Mouse (Mus musculus): ENCODE data around the gene Clybl. TPM values are rescaled to one million over a fixed set of nuclear protein-coding genes. Genes with fewer than 3 reads are reported as not detected.
A peak's percentile ranks its signal among the peaks of the same experiment; 100 is the strongest.

The Clybl gene
- polyA plus RNA-seq, 1 experiment from 2014 or later = 27.1 TPM

DNA sequence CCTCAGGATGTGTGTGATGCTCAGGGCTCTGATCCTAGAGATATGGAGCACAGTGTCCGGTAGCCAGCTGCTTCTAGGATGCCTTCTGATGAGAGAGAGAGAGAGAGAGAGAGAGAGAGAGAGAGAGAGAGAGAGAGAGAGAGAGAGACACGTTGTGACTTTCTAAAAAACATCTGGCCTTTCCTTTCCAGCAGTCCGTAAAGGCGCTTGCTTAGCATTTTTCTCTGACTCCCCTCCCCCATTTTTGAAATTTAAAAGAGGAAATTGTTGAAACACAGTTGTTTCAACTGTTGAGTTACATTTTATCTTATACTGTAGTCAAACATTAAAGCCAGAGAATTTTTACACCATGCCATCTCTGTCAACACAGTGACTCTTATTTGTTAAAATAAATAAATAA, 114.9 kb downstream of the Clybl start:
- 20% methylated on average over 4 of the region's 4 CpGs for WGBS
- ATAC-seq (ENCODE audit: low read depth) (no peak), DNase-seq (ENCODE audit: low spot score) (no peak)
- Histone ChIP-seq H3K4me1 (ENCODE audit: control insufficient read depth, insufficient read depth, low read length) (peaks cover 5% of the 10 kb centered on the region; the same call in 1 of the 2 replicates), H3K9ac (ENCODE audit: low read depth, low read length) (no peak overlapping the region), H3K9me3 (ENCODE audit: control insufficient read depth, low read length) (no peaks in the 10 kb centered on the region), H3K4me3 (ENCODE audit: low read depth, low read length) (no peak overlapping the region), H3K4me2 (ENCODE audit: low read depth, low read length) (no peak overlapping the region), H3K27ac (replicated peaks; ENCODE audit: low read depth, low read length) (no peak overlapping the region), H3K36me3 (ENCODE audit: control insufficient read depth, insufficient read depth, low read length) (no peaks in the 10 kb centered on the region), H3K27me3 (replicated peaks; ENCODE audit: control insufficient read depth, insufficient read depth, low read length) (no peaks in the 10 kb centered on the region)

DNA sequence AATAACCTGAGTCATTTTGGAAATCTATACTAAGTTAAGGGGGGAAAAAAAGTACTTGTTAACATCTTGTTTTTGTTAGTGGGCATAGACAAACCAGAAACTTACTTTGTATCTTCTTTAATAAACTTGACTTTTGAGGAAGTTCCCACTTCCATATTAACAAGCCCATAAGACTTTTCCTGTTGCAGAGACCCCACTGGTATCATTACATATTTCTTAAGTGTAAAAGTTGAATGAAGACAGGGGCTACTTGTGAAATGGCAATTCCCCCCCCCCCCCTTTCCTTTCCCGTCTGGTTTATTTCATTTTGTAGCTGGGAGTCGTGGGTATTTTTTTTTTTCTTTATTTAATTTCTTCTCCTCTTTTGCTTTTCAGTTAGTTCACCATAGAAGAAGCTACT, 115.4 kb downstream of the Clybl start:
- Histone ChIP-seq H3K9me3 (ENCODE audit: control insufficient read depth, low read length) (no peaks in the 10 kb centered on the region), H3K4me2 (ENCODE audit: low read depth, low read length) (no peak overlapping the region), H3K27me3 (replicated peaks; ENCODE audit: control insufficient read depth, insufficient read depth, low read length) (no peaks in the 10 kb centered on the region), H3K36me3 (ENCODE audit: control insufficient read depth, insufficient read depth, low read length) (no peaks in the 10 kb centered on the region), H3K4me1 (ENCODE audit: control insufficient read depth, insufficient read depth, low read length) (peaks cover 5% of the 10 kb centered on the region; the same call in 1 of the 2 replicates), H3K27ac (replicated peaks; ENCODE audit: low read depth, low read length) (no peak overlapping the region), H3K9ac (ENCODE audit: low read depth, low read length) (no peak overlapping the region), H3K4me3 (ENCODE audit: low read depth, low read length) (no peak overlapping the region)
- WGBS = 25% methylated on average over 2 of the region's 2 CpGs
- DNase-seq (ENCODE audit: low spot score) (no peak), ATAC-seq (ENCODE audit: low read depth) (no peak)

DNA sequence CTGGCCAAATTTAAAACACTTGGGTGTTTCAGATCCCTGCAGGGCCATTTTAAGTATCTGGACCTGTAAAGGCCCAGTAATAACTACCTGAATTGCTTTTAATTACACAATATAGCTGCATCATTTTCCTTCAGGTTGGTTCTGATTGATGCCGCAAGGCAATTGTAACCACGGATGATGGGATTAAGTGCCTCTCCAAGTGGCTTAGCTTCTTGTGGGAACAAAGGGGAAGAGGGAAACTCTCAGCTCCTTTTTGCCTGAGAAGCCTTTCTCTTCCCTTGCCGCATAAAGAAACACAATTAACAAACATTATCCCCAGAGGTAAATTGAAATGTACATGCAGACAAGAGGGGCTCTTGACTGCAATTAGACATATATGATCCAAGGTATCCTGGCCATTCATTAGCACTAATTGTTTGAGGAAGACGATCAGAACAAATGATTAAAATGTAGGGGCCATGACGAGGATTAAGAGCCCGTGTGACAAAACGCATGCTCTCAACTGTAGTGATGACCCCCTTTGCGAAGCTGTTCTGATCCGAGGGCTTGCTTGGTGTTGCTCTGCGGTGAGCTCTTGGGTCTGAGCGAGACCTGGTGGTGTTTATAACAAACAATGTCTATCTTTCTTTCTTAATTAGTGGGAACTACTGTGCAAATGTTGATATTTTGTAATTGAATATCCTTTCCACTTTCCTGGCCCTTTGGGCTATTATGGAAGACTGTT, 116.0 kb downstream of the Clybl start:
- Histone ChIP-seq H3K27ac (replicated peaks; ENCODE audit: low read depth, low read length) (no peak overlapping the region), H3K4me1 (ENCODE audit: control insufficient read depth, insufficient read depth, low read length) (peaks cover 5% of the 10 kb centered on the region; the same call in 1 of the 2 replicates), H3K27me3 (replicated peaks; ENCODE audit: control insufficient read depth, insufficient read depth, low read length) (no peaks in the 10 kb centered on the region), H3K36me3 (ENCODE audit: control insufficient read depth, insufficient read depth, low read length) (no peaks in the 10 kb centered on the region), H3K4me2 (ENCODE audit: low read depth, low read length) (no peak overlapping the region), H3K9me3 (ENCODE audit: control insufficient read depth, low read length) (no peaks in the 10 kb centered on the region), H3K9ac (ENCODE audit: low read depth, low read length) (no peak overlapping the region), H3K4me3 (ENCODE audit: low read depth, low read length) (no peak overlapping the region)
- 28% methylated on average over 11 of the region's 11 CpGs for WGBS
- ATAC-seq (ENCODE audit: low read depth) (no peak), DNase-seq (ENCODE audit: low spot score) (no peak)

DNA sequence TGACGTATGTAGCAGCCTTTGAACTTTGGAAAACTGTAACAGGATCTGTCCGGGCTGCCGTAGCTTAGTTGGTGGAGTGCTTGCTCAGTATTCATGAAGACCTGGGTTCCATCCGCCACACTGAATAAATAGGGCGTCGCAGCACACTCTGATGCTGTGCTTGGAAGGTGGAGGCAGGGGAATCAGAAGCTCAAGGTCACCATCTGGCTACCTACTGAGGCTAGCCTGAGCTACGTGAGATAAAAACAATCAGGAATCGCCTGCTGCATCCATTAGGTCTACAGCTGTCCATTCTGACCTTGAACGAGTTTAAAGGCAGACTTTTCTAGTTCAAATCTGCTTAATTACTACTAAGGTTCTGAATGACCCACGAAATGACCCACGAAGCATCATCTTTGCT, 118.8 kb downstream of the Clybl start:
- no peak for DNase-seq (ENCODE audit: low spot score)

DNA sequence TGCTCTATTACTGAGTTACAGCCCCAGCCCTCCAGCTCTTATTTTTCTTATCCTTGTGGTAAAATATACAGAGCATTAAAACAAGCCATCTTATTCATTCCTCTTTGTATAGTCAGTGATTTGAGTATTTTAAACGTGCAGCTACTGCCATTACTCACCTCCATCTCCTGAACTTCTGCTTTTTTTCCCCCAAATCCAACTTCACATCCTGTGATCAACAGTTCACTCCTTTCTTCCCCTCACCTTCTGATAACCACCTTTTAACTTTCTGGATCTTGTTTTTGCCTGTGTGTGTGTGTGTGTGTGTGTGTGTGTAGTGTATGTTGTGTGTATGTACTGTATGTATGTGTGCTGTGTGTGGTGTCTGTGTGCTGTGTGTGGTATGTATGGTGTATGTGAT, 122.3 kb downstream of the Clybl start:
- 50% methylated on average over 1 of the region's 1 CpGs for WGBS
- H3K27me3 ChIP-seq (replicated peaks; ENCODE audit: control insufficient read depth, insufficient read depth, low read length) = no peaks in the 10 kb centered on the region
- H3K36me3 ChIP-seq (ENCODE audit: control insufficient read depth, insufficient read depth, low read length) = no peaks in the 10 kb centered on the region
- H3K4me3 ChIP-seq (ENCODE audit: low read depth, low read length) = no peak overlapping the region
- no peaks in the 10 kb centered on the region for H3K9me3 ChIP-seq (ENCODE audit: control insufficient read depth, low read length)
- no peak overlapping the region for H3K9ac ChIP-seq (ENCODE audit: low read depth, low read length)
- no peak for DNase-seq (ENCODE audit: low spot score)
- no peaks in the 10 kb centered on the region for H3K4me1 ChIP-seq (ENCODE audit: control insufficient read depth, insufficient read depth, low read length)
- no peak overlapping the region for H3K4me2 ChIP-seq (ENCODE audit: low read depth, low read length)
- H3K27ac ChIP-seq (replicated peaks; ENCODE audit: low read depth, low read length) = no peak overlapping the region
- no peak for ATAC-seq (ENCODE audit: low read depth)

More for the DNA sequence above, 118.8 kb downstream of the Clybl start:
- 0 out of 2 replicates have a peak, but pooled peaks have one; percentile 30 for ATAC-seq (ENCODE audit: low read depth)
- no peak overlapping the region for H3K4me3 ChIP-seq (ENCODE audit: low read depth, low read length)
- H3K4me2 ChIP-seq (ENCODE audit: low read depth, low read length) = no peak overlapping the region
- no peak overlapping the region for H3K9ac ChIP-seq (ENCODE audit: low read depth, low read length)
- H3K27ac ChIP-seq (replicated peaks; ENCODE audit: low read depth, low read length) = no peak overlapping the region
- no peaks in the 10 kb centered on the region for H3K36me3 ChIP-seq (ENCODE audit: control insufficient read depth, insufficient read depth, low read length)
- H3K27me3 ChIP-seq (replicated peaks; ENCODE audit: control insufficient read depth, insufficient read depth, low read length) = no peaks in the 10 kb centered on the region
- H3K9me3 ChIP-seq (ENCODE audit: control insufficient read depth, low read length) = no peaks in the 10 kb centered on the region
- H3K4me1 ChIP-seq (ENCODE audit: control insufficient read depth, insufficient read depth, low read length) = peaks cover 5% of the 10 kb centered on the region; the same call in 1 of the 2 replicates
- 60% methylated on average over 11 of the region's 11 CpGs for WGBS

DNA sequence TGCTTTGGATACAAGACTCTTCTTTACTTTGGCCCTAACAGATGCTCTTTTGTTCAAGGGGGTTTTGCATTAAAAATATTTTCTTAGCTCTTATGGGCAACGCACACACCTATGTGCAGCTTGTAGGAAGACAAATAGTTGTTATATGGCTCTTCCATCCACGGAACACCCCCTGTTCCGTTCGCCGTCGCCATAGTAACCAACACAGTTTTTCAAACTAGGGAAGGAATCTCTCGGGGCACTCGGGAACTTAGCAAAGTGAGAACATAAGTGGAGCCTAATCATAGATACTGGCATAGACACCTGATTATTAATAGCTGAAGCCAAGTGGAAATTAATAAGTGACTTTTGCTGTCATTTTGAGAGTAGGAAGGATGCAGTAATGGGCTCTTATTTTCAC, 123.6 kb downstream of the Clybl start:
- H3K4me1 ChIP-seq (ENCODE audit: control insufficient read depth, insufficient read depth, low read length) = no peaks in the 10 kb centered on the region
- WGBS = 71% methylated on average over 8 of the region's 8 CpGs

DNA sequence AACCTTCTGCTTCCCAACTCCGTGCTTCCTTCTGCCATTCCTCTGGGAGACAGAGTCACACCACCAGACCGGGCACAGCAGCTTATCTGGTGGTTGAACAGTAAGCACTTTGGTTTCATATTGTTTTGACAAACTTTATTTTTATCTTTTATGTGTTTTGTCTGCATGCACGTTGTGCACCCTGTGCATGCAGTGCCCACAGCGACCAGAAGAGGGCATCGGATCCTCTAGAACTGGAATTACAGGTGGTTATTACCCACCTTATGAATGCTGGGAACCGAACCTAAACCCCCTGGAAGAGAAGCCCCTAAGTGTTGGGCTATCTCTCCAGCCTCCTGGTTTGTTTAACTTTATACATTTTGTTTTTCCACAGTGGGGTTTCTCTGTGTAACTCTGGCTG, 130.9 kb downstream of the Clybl start:
- H3K4me3 ChIP-seq (ENCODE audit: low read depth, low read length) = no peak overlapping the region
- H3K27ac ChIP-seq (replicated peaks; ENCODE audit: low read depth, low read length) = no peak overlapping the region
- ATAC-seq (ENCODE audit: low read depth) = no peak
- H3K9ac ChIP-seq (ENCODE audit: low read depth, low read length) = no peak overlapping the region
- 93% methylated on average over 6 of the region's 6 CpGs for WGBS
- no peaks in the 10 kb centered on the region for H3K27me3 ChIP-seq (replicated peaks; ENCODE audit: control insufficient read depth, insufficient read depth, low read length)
- no peak overlapping the region for H3K4me2 ChIP-seq (ENCODE audit: low read depth, low read length)
- H3K4me1 ChIP-seq (ENCODE audit: control insufficient read depth, insufficient read depth, low read length) = no peaks in the 10 kb centered on the region
- peaks cover 8% of the 10 kb centered on the region; the same call in 1 of the 2 replicates for H3K9me3 ChIP-seq (ENCODE audit: control insufficient read depth, low read length)
- no peaks in the 10 kb centered on the region for H3K36me3 ChIP-seq (ENCODE audit: control insufficient read depth, insufficient read depth, low read length)
- no peak for DNase-seq (ENCODE audit: low spot score)

More for the DNA sequence above, 123.6 kb downstream of the Clybl start:
- H3K9ac ChIP-seq (ENCODE audit: low read depth, low read length) = no peak overlapping the region
- no peak overlapping the region for H3K27ac ChIP-seq (replicated peaks; ENCODE audit: low read depth, low read length)
- no peaks in the 10 kb centered on the region for H3K9me3 ChIP-seq (ENCODE audit: control insufficient read depth, low read length)
- no peak for ATAC-seq (ENCODE audit: low read depth)
- H3K36me3 ChIP-seq (ENCODE audit: control insufficient read depth, insufficient read depth, low read length) = no peaks in the 10 kb centered on the region
- H3K4me2 ChIP-seq (ENCODE audit: low read depth, low read length) = no peak overlapping the region
- no peak overlapping the region for H3K4me3 ChIP-seq (ENCODE audit: low read depth, low read length)
- no peak for DNase-seq (ENCODE audit: low spot score)
- no peaks in the 10 kb centered on the region for H3K27me3 ChIP-seq (replicated peaks; ENCODE audit: control insufficient read depth, insufficient read depth, low read length)

DNA sequence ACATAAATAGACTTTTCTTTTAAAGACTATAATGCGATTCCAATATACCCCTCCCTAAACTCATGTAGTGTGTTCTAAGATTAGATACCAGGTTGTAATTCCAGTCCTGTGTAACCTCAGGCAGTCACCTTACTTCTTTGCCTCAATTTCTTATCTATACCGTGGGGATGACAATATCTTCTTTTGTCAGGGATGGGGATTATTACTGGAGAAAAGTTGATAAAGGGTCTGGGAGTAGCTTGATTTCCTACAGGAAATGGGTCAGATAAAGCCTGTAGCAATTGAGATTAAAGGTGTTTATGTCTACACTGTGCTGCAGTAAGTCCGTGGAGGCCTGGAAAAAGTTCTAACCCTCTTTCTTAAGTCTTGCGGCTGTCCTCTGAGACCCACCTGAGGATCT, 131.8 kb downstream of the Clybl start:
- no peak overlapping the region for H3K4me3 ChIP-seq (ENCODE audit: low read depth, low read length)
- WGBS = 88% methylated on average over 4 of the region's 4 CpGs

DNA sequence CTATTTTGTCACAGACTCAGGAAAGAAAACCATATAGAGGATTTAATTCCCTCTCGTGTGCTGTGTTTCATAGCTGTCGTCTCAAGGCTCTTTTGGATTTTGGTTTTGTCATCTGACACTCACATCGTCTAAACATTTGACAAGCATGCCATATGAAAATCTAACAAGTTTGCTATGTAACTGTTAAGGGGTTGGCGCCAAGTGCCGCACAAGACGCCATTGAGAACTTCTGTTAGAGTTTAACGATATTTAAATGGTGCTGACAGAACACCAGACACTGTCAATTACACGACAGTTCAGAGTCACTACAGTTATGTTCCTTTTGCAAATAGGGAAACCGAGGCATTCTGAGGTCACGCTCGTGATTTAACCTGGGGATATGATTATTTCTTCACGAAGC, 134.2 kb downstream of the Clybl start:
- H3K27ac ChIP-seq (replicated peaks; ENCODE audit: low read depth, low read length) = no peak overlapping the region
- no peaks in the 10 kb centered on the region for H3K4me1 ChIP-seq (ENCODE audit: control insufficient read depth, insufficient read depth, low read length)
- no peaks in the 10 kb centered on the region for H3K36me3 ChIP-seq (ENCODE audit: control insufficient read depth, insufficient read depth, low read length)
- no peak overlapping the region for H3K9ac ChIP-seq (ENCODE audit: low read depth, low read length)
- H3K9me3 ChIP-seq (ENCODE audit: control insufficient read depth, low read length) = peaks cover 8% of the 10 kb centered on the region; the same call in 1 of the 2 replicates
- H3K4me3 ChIP-seq (ENCODE audit: low read depth, low read length) = no peak overlapping the region
- WGBS = 88% methylated on average over 12 of the region's 12 CpGs
- H3K4me2 ChIP-seq (ENCODE audit: low read depth, low read length) = no peak overlapping the region
- DNase-seq (ENCODE audit: low spot score) (no peak), ATAC-seq (ENCODE audit: low read depth) (no peak)
- H3K27me3 ChIP-seq (replicated peaks; ENCODE audit: control insufficient read depth, insufficient read depth, low read length) = no peaks in the 10 kb centered on the region

More for the DNA sequence above, 131.8 kb downstream of the Clybl start:
- Histone ChIP-seq H3K27ac (replicated peaks; ENCODE audit: low read depth, low read length) (no peak overlapping the region), H3K9ac (ENCODE audit: low read depth, low read length) (no peak overlapping the region), H3K4me2 (ENCODE audit: low read depth, low read length) (no peak overlapping the region), H3K36me3 (ENCODE audit: control insufficient read depth, insufficient read depth, low read length) (no peaks in the 10 kb centered on the region), H3K9me3 (ENCODE audit: control insufficient read depth, low read length) (peaks cover 8% of the 10 kb centered on the region; the same call in 1 of the 2 replicates), H3K27me3 (replicated peaks; ENCODE audit: control insufficient read depth, insufficient read depth, low read length) (no peaks in the 10 kb centered on the region), H3K4me1 (ENCODE audit: control insufficient read depth, insufficient read depth, low read length) (no peaks in the 10 kb centered on the region)
- ATAC-seq (ENCODE audit: low read depth) (no peak), DNase-seq (ENCODE audit: low spot score) (no peak)
